Mouse (Mus musculus): ENCODE results near the gene Col6a3. TPM values are rescaled to one million over a fixed set of nuclear protein-coding genes. Genes with fewer than 3 reads are reported as not detected.

The Col6a3 gene
- polyA plus RNA-seq (2014; fragmentation: Nextera tagmentation; extraction: Ambion mirVana), result 63.0 and 74.6 TPM in 2 replicates

- peak; percentile 82 for ATAC-seq (ENCODE audit: insufficient read depth)
- H3K9me3 ChIP-seq (ENCODE audit: low read depth, low read length), result no peaks in the 10 kb centered on the region
- 29% methylated on average over 4 of the region's 4 CpGs for WGBS
- peak within 1 kb of the TSS; percentile 58 for H3K4me2 ChIP-seq
- H3K9ac ChIP-seq, result peak within 1 kb of the TSS; percentile 43
- H3K4me3 ChIP-seq (ENCODE audit: low read depth, low read length), result peak within 1 kb of the TSS; percentile 34
- H3K27ac ChIP-seq (ENCODE audit: low read depth), result peak within 1 kb of the TSS; percentile 80
- 0 out of 2 replicates have a peak, but pooled peaks cover 5% of the 10 kb centered on the region for H3K4me1 ChIP-seq (ENCODE audit: insufficient read depth)
- DNase-seq, result peak; percentile 83
- H3K36me3 ChIP-seq (ENCODE audit: insufficient read depth), result no peaks in the 10 kb centered on the region
- TF ChIP-seq CTCF (IDR thresholded peaks at IDR 0.05; ENCODE audit: low read depth), result no peak
- H3K27me3 ChIP-seq (ENCODE audit: insufficient read depth, low read length), result no peaks in the 10 kb centered on the region
These were observed at the start of gene Col6a3 for GRCm38 (mm10) chr1:90843836-90844235. Gene Col6a3, minus strand, starts transcription at chr1:90843971.

GRCm38 (mm10) chr1:90885771-90886460 lies 42.1 kb upstream of the Col6a3 start:
- Histone ChIP-seq H3K36me3 (ENCODE audit: insufficient read depth) (no peaks in the 10 kb centered on the region), H3K27me3 (ENCODE audit: insufficient read depth, low read length) (no peaks in the 10 kb centered on the region), H3K9me3 (ENCODE audit: low read depth, low read length) (no peaks in the 10 kb centered on the region; the same call in 1 of the 2 replicates), H3K4me3 (ENCODE audit: low read depth, low read length) (no peak overlapping the region), H3K4me1 (ENCODE audit: insufficient read depth) (0 out of 2 replicates have a peak, but pooled peaks cover 6% of the 10 kb centered on the region), H3K9ac (no peak overlapping the region), H3K4me2 (no peak overlapping the region), H3K27ac (ENCODE audit: low read depth) (no peak overlapping the region)
- 45% methylated on average over 6 of the region's 6 CpGs for WGBS
- ATAC-seq (ENCODE audit: insufficient read depth), result peak; percentile 87
- peak; percentile 73 for DNase-seq
- TF ChIP-seq CTCF (IDR thresholded peaks at IDR 0.05; ENCODE audit: low read depth), result no peak

DNA sequence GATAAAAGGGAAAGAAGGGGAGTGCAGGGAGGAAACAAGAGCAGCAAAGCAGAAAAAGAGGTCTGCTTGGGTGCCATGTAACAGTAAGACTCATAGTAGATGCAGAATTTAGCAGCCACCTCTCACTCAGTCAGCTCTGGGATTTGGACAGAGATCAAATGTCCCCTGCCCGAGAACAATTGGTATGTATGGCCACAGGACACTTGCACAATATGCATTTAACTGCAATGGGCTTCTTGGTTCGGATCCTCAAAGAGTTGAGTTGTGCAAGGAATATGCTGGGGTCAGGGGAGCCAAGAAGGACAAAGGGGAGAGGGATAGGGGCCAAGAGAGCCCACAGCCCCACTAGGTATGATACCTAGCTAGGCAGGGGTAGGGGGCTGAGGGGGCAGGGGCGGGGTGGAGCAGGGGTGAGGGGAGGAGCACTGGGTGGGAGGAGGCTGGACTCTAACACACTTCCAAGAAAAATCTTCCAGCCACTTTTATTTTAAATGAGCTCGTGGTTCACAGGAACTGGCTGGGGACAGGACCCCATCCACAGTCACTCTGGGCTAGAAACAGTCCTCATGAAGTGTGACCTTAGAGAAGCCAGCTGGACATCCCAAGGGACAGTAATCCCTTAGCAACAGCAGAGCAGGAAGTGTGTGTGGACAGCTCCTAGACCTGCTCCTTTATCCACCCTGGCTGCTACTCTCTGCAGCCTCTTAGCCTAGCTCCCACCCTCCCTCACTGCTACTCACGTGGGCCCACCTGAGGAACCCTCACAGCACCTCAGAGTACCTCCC lies 32.9 kb upstream of the Col6a3 start:
- DNase-seq (peak; percentile 95), ATAC-seq (ENCODE audit: insufficient read depth) (peak; percentile 96)
- H3K4me3 ChIP-seq (ENCODE audit: low read depth, low read length), result no peak overlapping the region

DNA sequence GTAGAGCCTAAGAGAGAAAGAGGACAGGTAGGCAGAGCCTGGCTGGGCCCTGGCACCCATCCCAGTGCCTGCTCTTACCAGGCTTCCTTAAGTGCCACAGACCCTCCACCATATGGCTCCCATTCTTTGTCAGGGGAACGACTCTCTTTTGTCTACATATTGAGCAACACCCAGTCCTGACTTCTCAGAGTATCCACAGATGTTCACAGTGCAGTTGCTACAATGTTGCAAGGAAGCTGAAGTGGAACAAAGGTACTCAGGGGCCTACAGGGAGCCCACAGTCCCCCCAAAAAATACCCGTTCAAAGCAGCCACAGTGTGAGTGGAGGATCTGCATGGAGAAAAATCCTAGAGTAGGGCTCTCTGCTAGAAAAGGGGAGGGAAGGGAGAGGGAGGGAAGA lies 32.2 kb upstream of the Col6a3 start:
- no peak overlapping the region for H3K27ac ChIP-seq (ENCODE audit: low read depth)
- TF ChIP-seq CTCF (IDR thresholded peaks at IDR 0.05; ENCODE audit: low read depth), result no peak
- WGBS, result 16% methylated on average over 2 of the region's 2 CpGs
- H3K27me3 ChIP-seq (ENCODE audit: insufficient read depth, low read length), result no peaks in the 10 kb centered on the region
- H3K4me2 ChIP-seq, result no peak overlapping the region
- no peak overlapping the region for H3K9ac ChIP-seq
- H3K36me3 ChIP-seq (ENCODE audit: insufficient read depth), result no peaks in the 10 kb centered on the region
- DNase-seq (peak; percentile 67), ATAC-seq (ENCODE audit: insufficient read depth) (peak; percentile 62)
- H3K9me3 ChIP-seq (ENCODE audit: low read depth, low read length), result no peaks in the 10 kb centered on the region
- no peaks in the 10 kb centered on the region for H3K4me1 ChIP-seq (ENCODE audit: insufficient read depth)
- no peak overlapping the region for H3K4me3 ChIP-seq (ENCODE audit: low read depth, low read length)

More for the DNA sequence above, 32.9 kb upstream of the Col6a3 start:
- no peaks in the 10 kb centered on the region for H3K36me3 ChIP-seq (ENCODE audit: insufficient read depth)
- no peaks in the 10 kb centered on the region for H3K4me1 ChIP-seq (ENCODE audit: insufficient read depth)
- no peaks in the 10 kb centered on the region for H3K9me3 ChIP-seq (ENCODE audit: low read depth, low read length)
- H3K9ac ChIP-seq, result no peak overlapping the region
- WGBS, result 37% methylated on average over 5 of the region's 5 CpGs
- no peak overlapping the region for H3K27ac ChIP-seq (ENCODE audit: low read depth)
- TF ChIP-seq CTCF (IDR thresholded peaks at IDR 0.05; ENCODE audit: low read depth), result no peak
- H3K4me2 ChIP-seq, result no peak overlapping the region
- H3K27me3 ChIP-seq (ENCODE audit: insufficient read depth, low read length), result no peaks in the 10 kb centered on the region

DNA sequence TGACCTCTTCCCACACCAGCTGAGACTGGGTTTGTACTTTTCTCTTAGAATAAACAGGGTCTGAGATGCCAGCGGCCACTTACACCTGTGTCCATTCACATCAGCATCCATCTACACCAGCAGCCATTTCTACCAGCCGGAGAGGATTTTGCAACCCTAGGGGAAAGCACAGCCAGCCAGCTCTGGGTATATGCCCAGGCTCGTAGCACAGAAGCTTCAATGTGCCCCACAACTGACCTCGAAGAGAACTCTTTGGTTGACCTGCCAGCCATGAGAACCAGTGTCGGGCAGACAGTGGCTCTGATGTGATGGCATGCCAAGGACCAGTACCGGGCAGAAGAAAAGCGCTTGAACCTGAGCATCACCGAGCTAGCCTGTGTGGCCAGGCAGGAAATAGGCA lies 31.6 kb upstream of the Col6a3 start:
- H3K9ac ChIP-seq, result no peak overlapping the region
- no peak overlapping the region for H3K27ac ChIP-seq (ENCODE audit: low read depth)
- no peaks in the 10 kb centered on the region for H3K4me1 ChIP-seq (ENCODE audit: insufficient read depth)
- DNase-seq, result no peak
- TF ChIP-seq CTCF (IDR thresholded peaks at IDR 0.05; ENCODE audit: low read depth), result no peak
- no peaks in the 10 kb centered on the region for H3K27me3 ChIP-seq (ENCODE audit: insufficient read depth, low read length)
- H3K4me3 ChIP-seq (ENCODE audit: low read depth, low read length), result no peak overlapping the region
- WGBS, result 78% methylated on average over 8 of the region's 8 CpGs
- ATAC-seq (ENCODE audit: insufficient read depth), result no peak
- H3K4me2 ChIP-seq, result no peak overlapping the region
- H3K36me3 ChIP-seq (ENCODE audit: insufficient read depth), result no peaks in the 10 kb centered on the region
- no peaks in the 10 kb centered on the region for H3K9me3 ChIP-seq (ENCODE audit: low read depth, low read length)

DNA sequence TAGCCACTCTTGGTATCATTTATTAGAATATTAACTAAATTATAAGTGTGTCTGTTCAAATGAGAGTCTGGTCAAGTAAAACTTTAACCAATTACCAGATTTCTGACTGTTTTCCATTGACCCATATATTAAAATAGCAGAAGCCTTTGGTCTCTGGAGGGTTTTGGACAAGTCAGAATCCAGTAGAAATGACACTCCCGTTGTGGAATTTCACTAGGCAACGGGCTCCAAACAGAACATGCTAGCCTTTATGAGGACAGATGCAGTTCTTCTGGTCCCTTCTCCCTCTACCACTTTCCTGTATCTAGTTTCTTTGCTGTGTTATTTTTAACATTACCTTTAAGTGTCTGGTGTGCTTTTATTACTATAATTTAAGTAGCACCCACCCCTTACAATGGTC lies 26.8 kb upstream of the Col6a3 start:
- H3K27ac ChIP-seq (ENCODE audit: low read depth), result no peak overlapping the region
- no peaks in the 10 kb centered on the region for H3K36me3 ChIP-seq (ENCODE audit: insufficient read depth)
- TF ChIP-seq CTCF (IDR thresholded peaks at IDR 0.05; ENCODE audit: low read depth), result no peak
- ATAC-seq (ENCODE audit: insufficient read depth) (no peak), DNase-seq (no peak)
- no peak overlapping the region for H3K9ac ChIP-seq
- 70% methylated on average over 2 of the region's 2 CpGs for WGBS
- H3K9me3 ChIP-seq (ENCODE audit: low read depth, low read length), result no peaks in the 10 kb centered on the region
- H3K27me3 ChIP-seq (ENCODE audit: insufficient read depth, low read length), result no peaks in the 10 kb centered on the region
- H3K4me1 ChIP-seq (ENCODE audit: insufficient read depth), result no peaks in the 10 kb centered on the region
- H3K4me3 ChIP-seq (ENCODE audit: low read depth, low read length), result no peak overlapping the region
- H3K4me2 ChIP-seq, result no peak overlapping the region

- H3K9me3 ChIP-seq (ENCODE audit: low read depth, low read length), result no peaks in the 10 kb centered on the region
- H3K36me3 ChIP-seq (ENCODE audit: insufficient read depth), result no peaks in the 10 kb centered on the region
- DNase-seq, result no peak
- no peaks in the 10 kb centered on the region for H3K4me1 ChIP-seq (ENCODE audit: insufficient read depth)
- no peak overlapping the region for H3K9ac ChIP-seq
- TF ChIP-seq CTCF (IDR thresholded peaks at IDR 0.05; ENCODE audit: low read depth), result no peak
- no peak for ATAC-seq (ENCODE audit: insufficient read depth)
- no peaks in the 10 kb centered on the region for H3K27me3 ChIP-seq (ENCODE audit: insufficient read depth, low read length)
- H3K4me3 ChIP-seq (ENCODE audit: low read depth, low read length), result no peak overlapping the region
- no peak overlapping the region for H3K27ac ChIP-seq (ENCODE audit: low read depth)
- WGBS, result 78% methylated on average over 7 of the region's 7 CpGs
- H3K4me2 ChIP-seq, result no peak overlapping the region
These were observed 23.0 kb upstream of the Col6a3 start for GRCm38 (mm10) chr1:90866734-90867133.

Measured in lung, embryonic 14.5 days (tissue).